Mouse (Mus musculus) midbrain, embryonic 14.5 days (tissue): ENCODE measurements around the gene Rab3d. TPM values are rescaled to one million over a fixed set of nuclear protein-coding genes. Genes with fewer than 3 reads are reported as not detected.

Experiments
- ATAC-seq: fragments of 200-750 bp; cut with Nextera tagmentation; 2 replicates; pipeline ENCODE4 v1.8.0; 2017; ENCODE audit warnings: moderate number of reproducible peaks, moderate library complexity; ENCODE audit not compliant: low FRiP score, low TSS enrichment
- DNase-seq: peaks from one replicate; pipeline ENCODE4 v3.0.0-alpha.2; 2015
- H3K27ac ChIP-seq: fragments of 300-500 bp; sonication (generic); replicated peaks from 2 replicates; pipeline ENCODE4 v1.5.1; 2014; ENCODE audit warnings: mild to moderate bottlenecking, low read depth, low read length, moderate library complexity
- H3K27me3 ChIP-seq: fragments of 300-500 bp; sonication (generic); 2 replicates; pipeline ENCODE4 v1.6.1; 2014; ENCODE audit warnings: low read length, control low read depth, mixed read lengths; ENCODE audit not compliant: control insufficient read depth, insufficient read depth
- H3K36me3 ChIP-seq: fragments of 300-500 bp; sonication (generic); 2 replicates; pipeline ENCODE4 v1.6.1; 2014; ENCODE audit warnings: low read length, control low read depth; ENCODE audit not compliant: control insufficient read depth, insufficient read depth
- H3K4me1 ChIP-seq: fragments of 300-500 bp; sonication (generic); 2 replicates; pipeline ENCODE4 v1.6.1; 2014; ENCODE audit warnings: mild to moderate bottlenecking, antibody characterized with exemption, low read length, control low read depth; ENCODE audit not compliant: control insufficient read depth, insufficient read depth
- H3K4me2 ChIP-seq: fragments of 300-500 bp; sonication (generic); 2 replicates; pipeline ENCODE4 v1.6.1; 2014; ENCODE audit warnings: mild to moderate bottlenecking, low read length, moderate library complexity
- H3K4me3 ChIP-seq: fragments of 300-500 bp; sonication (generic); replicated peaks from 2 replicates; pipeline ENCODE4 v1.5.1; 2014; ENCODE audit warnings: low read depth, low read length
- H3K9ac ChIP-seq: fragments of 300-500 bp; sonication (generic); replicated peaks from 2 replicates; pipeline ENCODE4 v1.6.1; 2014; ENCODE audit warnings: mild to moderate bottlenecking, low read length, moderate library complexity
- H3K9me3 ChIP-seq: fragments of 300-500 bp; sonication (generic); 2 replicates; pipeline ENCODE4 v1.6.1; 2016; ENCODE audit warnings: low read length, control low read depth, mixed read lengths; ENCODE audit not compliant: control insufficient read depth
- WGBS: fragments of 180-500 bp; shearing (Covaris S2); extraction: QIAGEN DNeasy Blood & Tissue Kit; methylation state at CpG from one replicate; pipeline ENCODE4 v1.1.7; 2014; 5-methylcytosine and 5-hydroxymethylcytosine counted together
- polyA plus RNA-seq: library from polyadenylated mRNA; unstranded; fragments of >200 nt; fragmentation: Nextera tagmentation; extraction: Ambion mirVana; gene quantifications from 2 replicates; pipeline ENCODE4 v1.2.1, GENCODE M21; 2014

Gene Rab3d
- polyA plus RNA-seq, 1 experiment from 2014 or later = 10.2 TPM

DNA sequence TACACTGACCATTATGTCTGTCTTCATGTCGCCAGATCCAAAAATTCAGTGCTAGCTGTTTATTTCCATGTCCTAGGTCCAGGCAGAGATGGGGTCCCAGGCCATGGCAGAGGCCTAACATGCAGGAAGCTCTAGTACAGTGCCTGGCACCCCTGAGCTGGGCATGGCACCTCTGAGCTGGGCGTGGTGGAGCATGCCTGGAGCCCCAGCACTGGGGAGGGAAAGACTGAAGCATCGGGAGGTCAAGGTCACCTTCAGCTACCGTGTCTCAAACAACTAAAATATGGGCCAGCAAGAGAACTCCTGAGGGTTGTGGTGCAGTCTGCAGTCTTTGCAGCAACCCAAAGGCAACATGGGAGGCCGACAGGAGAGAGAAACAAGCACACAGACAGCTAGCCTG lies 40.4 kb upstream of the Rab3d start:
- H3K4me2 ChIP-seq = no peak overlapping the region
- 88% methylated on average over 5 of the region's 5 CpGs for WGBS
- H3K36me3 ChIP-seq = no peaks in the 10 kb centered on the region
- no peak overlapping the region for H3K4me3 ChIP-seq
- H3K9ac ChIP-seq = no peak overlapping the region
- peaks cover 32% of the 10 kb centered on the region for H3K4me1 ChIP-seq
- no peak overlapping the region for H3K27ac ChIP-seq
- DNase-seq (no peak), ATAC-seq (no peak)
- peaks cover 41% of the 10 kb centered on the region for H3K27me3 ChIP-seq
- H3K9me3 ChIP-seq = no peaks in the 10 kb centered on the region

DNA sequence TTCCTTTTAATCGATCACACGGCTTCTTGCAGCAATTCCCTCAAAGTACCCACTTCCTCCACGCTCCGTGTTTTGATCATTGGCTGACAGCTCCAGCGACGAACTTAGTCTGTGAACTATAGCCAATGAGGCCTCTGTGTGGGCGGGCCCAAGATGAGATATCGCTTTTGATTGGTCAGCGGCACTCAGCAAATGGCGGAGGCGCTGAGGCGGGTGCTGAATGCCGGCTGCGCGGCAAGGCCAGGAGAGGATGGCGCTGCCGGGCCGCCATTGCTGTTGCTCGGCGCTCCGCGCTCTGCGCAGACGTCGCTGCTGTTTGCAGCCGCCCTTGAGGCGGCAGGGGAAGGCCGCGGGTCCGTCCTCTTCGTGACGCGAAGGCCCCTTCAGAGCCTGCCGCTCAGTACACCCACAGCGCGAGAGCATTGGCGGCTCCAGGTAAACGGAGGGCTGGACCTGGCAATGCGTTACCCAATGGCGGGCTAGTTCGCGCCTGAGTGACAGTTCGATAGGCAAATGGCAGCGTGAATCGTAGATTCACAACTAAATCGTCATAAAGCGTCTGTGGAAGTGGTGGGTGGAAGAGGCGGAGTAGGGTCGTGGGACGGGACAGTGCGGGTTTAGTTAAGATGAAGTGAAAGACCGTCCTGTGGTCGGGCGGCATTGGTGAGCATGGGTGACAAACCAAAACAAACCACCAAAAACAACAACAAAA lies 37.7 kb upstream of the Rab3d start, which contains the start of gene Swsap1:
Swsap1 (plus strand) TSS at position 186 of the 712 bp plus-strand sequence.
- H3K4me3 ChIP-seq = peak within 1 kb of the TSS; percentile 64

DNA sequence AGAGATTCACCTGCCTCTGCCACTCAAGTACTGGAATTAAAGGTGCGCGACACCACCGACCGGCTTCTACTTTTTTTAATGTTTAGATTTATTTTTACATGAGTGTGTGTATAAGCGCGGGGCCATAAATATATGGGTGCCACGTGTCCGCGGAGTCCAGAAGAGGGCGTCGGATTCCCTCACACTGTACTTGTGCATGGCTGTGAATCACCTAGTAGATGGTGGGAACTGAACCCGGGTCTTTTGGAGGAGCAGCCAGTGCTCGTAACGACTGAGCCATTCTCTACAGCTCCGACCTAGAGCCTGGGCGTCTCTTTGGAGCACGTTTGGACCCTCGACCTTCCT lies 37.2 kb upstream of the Rab3d start:
- Histone ChIP-seq H3K4me2 (peak overlapping the region; percentile 68), H3K4me3 (peak overlapping the region; percentile 64), H3K4me1 (peaks cover 17% of the 10 kb centered on the region; the same call in 1 of the 2 replicates), H3K36me3 (no peaks in the 10 kb centered on the region), H3K27ac (peak overlapping the region; percentile 94), H3K9ac (peak overlapping the region; percentile 37; the same call in 1 of the 2 replicates), H3K27me3 (peaks cover 10% of the 10 kb centered on the region), H3K9me3 (no peaks in the 10 kb centered on the region)
- DNase-seq (no peak), ATAC-seq (peak; percentile 52)
- 3% methylated on average over 18 of the region's 18 CpGs for WGBS

More for the DNA sequence above, 37.7 kb upstream of the Rab3d start, which contains the start of gene Swsap1:
- Histone ChIP-seq H3K4me2 (peak within 1 kb of the TSS; percentile 68), H3K36me3 (no peaks in the 10 kb centered on the region), H3K9me3 (no peaks in the 10 kb centered on the region), H3K27me3 (peaks cover 15% of the 10 kb centered on the region), H3K27ac (peak within 1 kb of the TSS; percentile 94), H3K4me1 (peaks cover 17% of the 10 kb centered on the region; the same call in 1 of the 2 replicates), H3K9ac (peak within 1 kb of the TSS; percentile 68)
- peak; percentile 98 for DNase-seq
- peak; percentile 97 for ATAC-seq
- under 1% methylated on average over 54 of the region's 54 CpGs for whole genome bisulfite sequencing

DNA sequence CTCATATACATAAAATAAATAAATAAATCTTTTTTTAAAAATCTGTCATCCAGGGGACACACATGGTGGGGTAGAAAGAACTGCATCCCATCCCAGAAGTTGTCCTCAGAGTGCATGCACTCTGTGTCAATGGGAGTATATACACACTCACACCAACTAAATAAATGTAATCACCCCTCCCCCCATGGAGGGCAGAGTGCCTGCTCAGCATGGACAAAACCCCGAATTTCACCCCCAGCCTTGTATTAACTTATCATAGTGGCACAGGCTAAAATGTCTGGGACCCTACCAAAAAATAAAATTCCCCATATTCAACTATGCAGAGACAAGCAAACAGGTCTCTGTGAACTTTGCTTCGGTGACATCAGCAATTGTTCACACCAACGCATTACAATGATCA lies 36.6 kb upstream of the Rab3d start:
- ATAC-seq = no peak
- no peak overlapping the region for H3K9ac ChIP-seq
- peaks cover 4% of the 10 kb centered on the region for H3K27me3 ChIP-seq
- H3K4me3 ChIP-seq = peak overlapping the region; percentile 64; the same call in 1 of the 2 replicates
- H3K4me2 ChIP-seq = peak overlapping the region; percentile 68; the same call in 1 of the 2 replicates
- H3K9me3 ChIP-seq = no peaks in the 10 kb centered on the region
- no peak overlapping the region for H3K27ac ChIP-seq
- DNase-seq = no peak
- WGBS = 76% methylated on average over 3 of the region's 3 CpGs
- H3K36me3 ChIP-seq = no peaks in the 10 kb centered on the region
- peaks cover 17% of the 10 kb centered on the region; the same call in 1 of the 2 replicates for H3K4me1 ChIP-seq

DNA sequence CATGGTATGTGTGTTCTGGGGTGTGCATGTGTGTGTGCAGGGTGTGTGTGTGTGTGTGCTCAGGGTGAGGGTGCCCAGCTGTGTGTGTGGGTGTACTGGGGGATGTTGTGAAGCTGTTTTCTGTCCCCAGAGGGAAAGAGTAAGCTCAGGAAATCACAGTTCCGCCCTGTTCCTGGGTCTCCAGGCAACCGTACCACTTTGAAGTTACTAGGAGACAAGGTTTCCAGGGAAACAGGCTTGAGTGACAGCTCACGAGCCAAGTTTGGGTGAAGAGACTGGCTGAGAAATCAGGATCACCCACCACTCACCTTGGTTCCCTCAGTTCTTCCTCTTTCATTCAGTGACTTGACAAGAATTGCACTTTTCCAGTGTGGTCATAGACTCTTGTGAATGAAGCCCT lies 35.6 kb upstream of the Rab3d start:
- Histone ChIP-seq H3K9ac (no peak overlapping the region), H3K27me3 (no peaks in the 10 kb centered on the region), H3K9me3 (no peaks in the 10 kb centered on the region), H3K36me3 (no peaks in the 10 kb centered on the region), H3K27ac (peak overlapping the region; percentile 75), H3K4me2 (peak overlapping the region; percentile 10; the same call in 1 of the 2 replicates), H3K4me3 (no peak overlapping the region), H3K4me1 (peaks cover 17% of the 10 kb centered on the region; the same call in 1 of the 2 replicates)
- DNase-seq (peak; percentile 87), ATAC-seq (no peak)
- 1% methylated on average over 3 of the region's 3 CpGs for WGBS

DNA sequence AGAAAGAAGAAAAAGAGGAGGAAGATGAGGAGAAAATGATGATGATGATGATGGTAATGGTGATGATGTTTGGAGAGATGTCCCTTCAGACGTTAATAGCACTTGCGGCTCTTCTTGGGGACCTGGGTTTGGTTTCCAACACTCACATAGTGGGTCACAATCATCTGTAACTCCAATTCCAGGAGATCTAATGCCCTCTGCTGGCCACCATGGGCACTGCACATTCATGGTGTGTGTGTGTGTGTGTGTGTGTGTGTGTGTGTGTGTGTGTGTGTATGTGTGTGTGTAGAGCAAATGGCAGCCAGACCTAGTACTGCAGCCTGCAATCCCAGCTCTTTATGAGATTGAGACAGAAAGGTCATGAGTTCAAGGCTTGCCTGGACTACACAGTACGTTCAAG lies 34.0 kb upstream of the Rab3d start:
- H3K9ac ChIP-seq = no peak overlapping the region
- H3K4me1 ChIP-seq = peaks cover 17% of the 10 kb centered on the region; the same call in 1 of the 2 replicates
- 77% methylated on average over 3 of the region's 3 CpGs for WGBS
- ATAC-seq = no peak
- DNase-seq = no peak
- no peaks in the 10 kb centered on the region for H3K9me3 ChIP-seq
- no peak overlapping the region for H3K4me3 ChIP-seq
- H3K36me3 ChIP-seq = peaks cover 10% of the 10 kb centered on the region; the same call in 1 of the 2 replicates
- H3K27ac ChIP-seq = no peak overlapping the region
- H3K4me2 ChIP-seq = no peak overlapping the region
- no peaks in the 10 kb centered on the region for H3K27me3 ChIP-seq

DNA sequence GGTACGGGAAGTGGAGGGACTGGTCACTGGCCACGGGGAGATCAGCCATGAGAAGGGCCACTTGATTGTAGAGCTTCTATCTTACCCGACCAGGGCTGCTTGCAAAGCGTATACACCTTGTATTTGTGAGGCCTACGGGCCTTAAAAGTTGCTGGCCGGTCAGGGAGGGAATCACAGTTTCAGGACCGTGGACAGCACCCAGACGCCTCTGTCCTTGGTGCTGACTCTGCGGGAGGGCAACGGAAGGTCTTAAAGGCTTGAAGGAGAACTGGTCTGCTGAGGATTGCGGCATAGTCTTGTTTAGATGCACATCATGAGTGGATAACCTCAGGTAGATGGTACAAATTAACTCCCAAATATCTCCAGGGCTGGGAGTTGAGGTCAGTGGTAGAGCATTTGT lies 32.3 kb upstream of the Rab3d start:
- Histone ChIP-seq H3K4me3 (no peak overlapping the region), H3K9me3 (no peaks in the 10 kb centered on the region), H3K4me2 (no peak overlapping the region), H3K4me1 (peaks cover 12% of the 10 kb centered on the region; the same call in 1 of the 2 replicates), H3K27me3 (no peaks in the 10 kb centered on the region), H3K9ac (no peak overlapping the region), H3K27ac (no peak overlapping the region), H3K36me3 (peaks cover 13% of the 10 kb centered on the region; the same call in 1 of the 2 replicates)
- DNase-seq (no peak), ATAC-seq (no peak)
- WGBS = 21% methylated on average over 11 of the region's 11 CpGs

DNA sequence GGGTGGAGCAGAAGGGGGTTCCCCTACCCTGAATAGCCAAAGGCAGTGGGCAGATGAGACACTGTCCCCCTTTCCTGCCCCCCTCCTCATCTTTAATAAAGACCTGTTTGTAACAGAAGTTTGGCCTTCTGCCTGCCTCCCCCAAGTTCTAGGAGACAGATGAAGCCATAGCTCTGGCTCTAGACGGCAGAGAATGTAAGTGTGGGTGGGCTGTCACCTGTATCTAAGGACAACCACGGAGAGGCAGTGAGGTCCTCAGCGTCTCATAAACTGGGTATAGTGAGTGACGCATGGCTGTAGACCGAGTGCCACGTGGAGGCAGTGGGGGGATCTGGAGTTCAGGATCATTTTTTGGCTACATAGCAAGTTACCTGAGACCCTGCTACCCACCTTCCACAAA lies 30.8 kb upstream of the Rab3d start:
- Histone ChIP-seq H3K4me2 (no peak overlapping the region), H3K4me3 (no peak overlapping the region), H3K9ac (no peak overlapping the region), H3K9me3 (no peaks in the 10 kb centered on the region), H3K36me3 (peaks cover 20% of the 10 kb centered on the region; the same call in 1 of the 2 replicates), H3K27ac (no peak overlapping the region), H3K4me1 (0 out of 2 replicates have a peak, but pooled peaks cover 2% of the 10 kb centered on the region), H3K27me3 (no peaks in the 10 kb centered on the region)
- ATAC-seq (no peak), DNase-seq (no peak)
- 68% methylated on average over 6 of the region's 6 CpGs for WGBS

DNA sequence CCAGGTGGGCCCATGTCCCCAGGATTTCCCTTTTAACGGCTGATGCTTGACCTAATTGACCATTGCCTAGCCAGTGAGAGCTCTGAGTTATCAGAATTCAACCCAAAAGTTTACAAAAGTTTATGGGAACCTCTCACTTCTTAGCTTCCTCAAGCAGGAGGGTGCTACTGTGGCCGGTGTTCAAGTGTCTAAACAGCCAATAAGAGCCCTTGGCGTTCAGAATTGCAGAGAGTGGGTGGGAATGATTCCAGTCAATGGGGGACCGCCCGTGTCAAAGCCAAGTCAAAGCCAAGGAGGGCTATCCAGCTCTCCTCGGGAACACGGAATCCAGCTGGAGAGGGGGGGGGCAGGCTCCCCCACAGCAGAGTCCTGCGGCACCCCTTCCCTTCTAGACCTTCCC lies 30.2 kb upstream of the Rab3d start:
- H3K9me3 ChIP-seq = no peaks in the 10 kb centered on the region
- H3K4me2 ChIP-seq = no peak overlapping the region
- ATAC-seq = no peak
- H3K36me3 ChIP-seq = peaks cover 20% of the 10 kb centered on the region; the same call in 1 of the 2 replicates
- WGBS = 60% methylated on average over 8 of the region's 8 CpGs
- H3K27me3 ChIP-seq = no peaks in the 10 kb centered on the region
- H3K4me3 ChIP-seq = no peak overlapping the region
- DNase-seq = no peak
- H3K27ac ChIP-seq = no peak overlapping the region
- H3K9ac ChIP-seq = no peak overlapping the region
- no peaks in the 10 kb centered on the region for H3K4me1 ChIP-seq
